Mouse (Mus musculus): ENCODE data around the gene Rock2. TPM values are rescaled to one million over a fixed set of nuclear protein-coding genes. Genes with fewer than 3 reads are reported as not detected.

The Rock2 gene
- polyA plus RNA-seq, 1 experiment from 2014 or later: 23.2 TPM

DNA sequence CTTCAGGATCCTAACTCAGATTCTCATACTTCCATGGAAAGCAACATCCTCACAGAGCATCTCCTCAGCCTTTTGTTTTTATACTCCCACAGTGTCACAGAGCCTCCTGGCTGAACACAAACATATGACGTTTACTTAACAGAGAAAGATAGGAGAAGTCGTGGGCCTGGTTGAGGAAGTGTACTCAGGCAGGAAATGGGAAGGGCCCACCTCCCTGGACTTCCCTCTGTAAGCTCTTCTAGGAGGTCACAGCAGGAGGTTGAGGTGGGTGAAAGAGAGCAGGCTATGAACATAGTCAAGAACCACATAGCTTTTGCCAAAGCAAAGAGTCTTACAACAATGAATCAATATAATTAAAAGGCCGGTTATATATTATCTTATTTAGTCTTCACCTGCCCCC lies 28.8 kb upstream of the Rock2 start:
- no peak for ATAC-seq (ENCODE audit: insufficient read depth)
- H3K9me3 ChIP-seq (ENCODE audit: low read depth, low read length): no peaks in the 10 kb centered on the region
- H3K27me3 ChIP-seq (ENCODE audit: insufficient read depth, low read length): no peaks in the 10 kb centered on the region

GRCm38 (mm10) chr12:16866460-16866859 lies 28.2 kb upstream of the Rock2 start:
- no peak for TF ChIP-seq CTCF (IDR thresholded peaks at IDR 0.05; ENCODE audit: low read depth)
- ATAC-seq (ENCODE audit: insufficient read depth) (no peak), DNase-seq (no peak)
- peaks cover 24% of the 10 kb centered on the region for H3K4me1 ChIP-seq (ENCODE audit: insufficient read depth)
- no peaks in the 10 kb centered on the region for H3K9me3 ChIP-seq (ENCODE audit: low read depth, low read length)
- no peak overlapping the region for H3K27ac ChIP-seq (ENCODE audit: low read depth)
- no peak overlapping the region for H3K4me3 ChIP-seq (ENCODE audit: low read depth, low read length)
- H3K27me3 ChIP-seq (ENCODE audit: insufficient read depth, low read length): no peaks in the 10 kb centered on the region
- H3K36me3 ChIP-seq (ENCODE audit: insufficient read depth): no peaks in the 10 kb centered on the region
- no peak overlapping the region for H3K9ac ChIP-seq
- no peak overlapping the region for H3K4me2 ChIP-seq
- 11% methylated on average over 3 of the region's 3 CpGs for WGBS

More for the DNA sequence above, 28.8 kb upstream of the Rock2 start:
- H3K36me3 ChIP-seq (ENCODE audit: insufficient read depth): no peaks in the 10 kb centered on the region
- no peak overlapping the region for H3K4me2 ChIP-seq
- peaks cover 20% of the 10 kb centered on the region for H3K4me1 ChIP-seq (ENCODE audit: insufficient read depth)
- H3K9ac ChIP-seq: no peak overlapping the region
- peak; percentile 33 for DNase-seq
- WGBS: 27% methylated on average over 3 of the region's 3 CpGs
- TF ChIP-seq CTCF (IDR thresholded peaks at IDR 0.05; ENCODE audit: low read depth): no peak
- no peak overlapping the region for H3K4me3 ChIP-seq (ENCODE audit: low read depth, low read length)
- H3K27ac ChIP-seq (ENCODE audit: low read depth): no peak overlapping the region

GRCm38 (mm10) chr12:16867306-16867705 lies 27.4 kb upstream of the Rock2 start:
- H3K27me3 ChIP-seq (ENCODE audit: insufficient read depth, low read length): no peaks in the 10 kb centered on the region
- DNase-seq (no peak), ATAC-seq (ENCODE audit: insufficient read depth) (no peak)
- no peaks in the 10 kb centered on the region for H3K36me3 ChIP-seq (ENCODE audit: insufficient read depth)
- H3K9ac ChIP-seq: no peak overlapping the region
- H3K27ac ChIP-seq (ENCODE audit: low read depth): no peak overlapping the region
- WGBS: 44% methylated on average over 7 of the region's 7 CpGs
- H3K4me1 ChIP-seq (ENCODE audit: insufficient read depth): peaks cover 24% of the 10 kb centered on the region
- H3K4me3 ChIP-seq (ENCODE audit: low read depth, low read length): no peak overlapping the region
- H3K9me3 ChIP-seq (ENCODE audit: low read depth, low read length): no peaks in the 10 kb centered on the region
- H3K4me2 ChIP-seq: no peak overlapping the region
- no peak for TF ChIP-seq CTCF (IDR thresholded peaks at IDR 0.05; ENCODE audit: low read depth)

- WGBS: 73% methylated on average over 6 of the region's 6 CpGs
- Histone ChIP-seq H3K9ac (no peak overlapping the region), H3K27ac (ENCODE audit: low read depth) (peak overlapping the region; percentile 97; the same call in 1 of the 2 replicates), H3K4me3 (ENCODE audit: low read depth, low read length) (no peak overlapping the region), H3K4me2 (no peak overlapping the region), H3K4me1 (ENCODE audit: insufficient read depth) (peaks cover 30% of the 10 kb centered on the region), H3K27me3 (ENCODE audit: insufficient read depth, low read length) (no peaks in the 10 kb centered on the region), H3K9me3 (ENCODE audit: low read depth, low read length) (no peaks in the 10 kb centered on the region), H3K36me3 (ENCODE audit: insufficient read depth) (no peaks in the 10 kb centered on the region)
- ATAC-seq (ENCODE audit: insufficient read depth) (no peak), DNase-seq (no peak)
- no peak for TF ChIP-seq CTCF (IDR thresholded peaks at IDR 0.05; ENCODE audit: low read depth)
These were observed 26.1 kb upstream of the Rock2 start for GRCm38 (mm10) chr12:16868618-16869017.

DNA sequence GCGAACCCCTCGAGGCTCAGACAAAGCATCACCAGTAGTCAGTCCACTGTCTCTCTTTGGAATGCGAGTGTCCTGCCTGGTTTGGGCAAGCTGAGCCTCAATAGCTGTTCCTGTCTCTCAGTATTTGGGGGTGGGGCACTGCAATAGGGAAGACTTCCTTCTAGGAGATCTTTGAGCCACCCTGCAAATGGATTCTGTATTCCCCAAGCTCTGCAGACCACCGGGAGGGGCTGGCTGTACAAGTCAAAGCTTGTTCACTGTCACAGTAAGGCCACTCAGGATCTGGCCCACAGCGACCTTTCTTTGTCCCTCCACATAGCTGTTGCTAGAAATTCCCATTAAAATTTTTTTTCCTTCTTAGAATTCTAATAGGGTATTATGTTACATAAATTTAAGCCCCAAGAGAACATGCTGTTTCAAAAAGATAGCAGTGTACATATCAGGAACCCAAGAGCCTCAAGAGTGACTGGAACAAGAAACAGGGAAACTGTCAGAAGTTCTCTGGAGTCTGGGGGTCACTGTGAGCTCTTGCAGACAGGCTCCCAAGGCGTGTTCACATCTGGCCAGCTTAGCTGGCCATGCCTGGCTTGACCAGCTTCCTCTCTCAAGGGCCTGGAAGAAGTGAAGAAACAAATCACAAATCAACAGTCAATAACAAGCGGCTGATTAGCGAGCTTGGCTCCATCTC lies 25.5 kb upstream of the Rock2 start:
- WGBS: 51% methylated on average over 8 of the region's 8 CpGs
- ATAC-seq (ENCODE audit: insufficient read depth) (no peak), DNase-seq (peak; percentile 36)
- H3K4me3 ChIP-seq (ENCODE audit: low read depth, low read length): no peak overlapping the region
- peak overlapping the region; percentile 97 for H3K27ac ChIP-seq (ENCODE audit: low read depth)
- H3K9ac ChIP-seq: no peak overlapping the region
- H3K4me2 ChIP-seq: 0 out of 2 replicates have a peak overlapping the region, but pooled peaks have one; percentile 21
- H3K4me1 ChIP-seq (ENCODE audit: insufficient read depth): peaks cover 36% of the 10 kb centered on the region
- TF ChIP-seq CTCF (IDR thresholded peaks at IDR 0.05; ENCODE audit: low read depth): no peak
- H3K27me3 ChIP-seq (ENCODE audit: insufficient read depth, low read length): no peaks in the 10 kb centered on the region
- no peaks in the 10 kb centered on the region for H3K9me3 ChIP-seq (ENCODE audit: low read depth, low read length)
- no peaks in the 10 kb centered on the region for H3K36me3 ChIP-seq (ENCODE audit: insufficient read depth)

GRCm38 (mm10) chr12:16869870-16870404 lies 24.8 kb upstream of the Rock2 start:
- Histone ChIP-seq H3K9me3 (ENCODE audit: low read depth, low read length) (no peaks in the 10 kb centered on the region), H3K27ac (ENCODE audit: low read depth) (peak overlapping the region; percentile 97), H3K27me3 (ENCODE audit: insufficient read depth, low read length) (no peaks in the 10 kb centered on the region), H3K4me2 (peak overlapping the region; percentile 31), H3K4me3 (ENCODE audit: low read depth, low read length) (no peak overlapping the region), H3K4me1 (ENCODE audit: insufficient read depth) (peaks cover 43% of the 10 kb centered on the region), H3K36me3 (ENCODE audit: insufficient read depth) (no peaks in the 10 kb centered on the region), H3K9ac (peak overlapping the region; percentile 35; the same call in 1 of the 2 replicates)
- DNase-seq (no peak), ATAC-seq (ENCODE audit: insufficient read depth) (peak; percentile 62)
- WGBS: 38% methylated on average over 9 of the region's 9 CpGs
- no peak for TF ChIP-seq CTCF (IDR thresholded peaks at IDR 0.05; ENCODE audit: low read depth)

DNA sequence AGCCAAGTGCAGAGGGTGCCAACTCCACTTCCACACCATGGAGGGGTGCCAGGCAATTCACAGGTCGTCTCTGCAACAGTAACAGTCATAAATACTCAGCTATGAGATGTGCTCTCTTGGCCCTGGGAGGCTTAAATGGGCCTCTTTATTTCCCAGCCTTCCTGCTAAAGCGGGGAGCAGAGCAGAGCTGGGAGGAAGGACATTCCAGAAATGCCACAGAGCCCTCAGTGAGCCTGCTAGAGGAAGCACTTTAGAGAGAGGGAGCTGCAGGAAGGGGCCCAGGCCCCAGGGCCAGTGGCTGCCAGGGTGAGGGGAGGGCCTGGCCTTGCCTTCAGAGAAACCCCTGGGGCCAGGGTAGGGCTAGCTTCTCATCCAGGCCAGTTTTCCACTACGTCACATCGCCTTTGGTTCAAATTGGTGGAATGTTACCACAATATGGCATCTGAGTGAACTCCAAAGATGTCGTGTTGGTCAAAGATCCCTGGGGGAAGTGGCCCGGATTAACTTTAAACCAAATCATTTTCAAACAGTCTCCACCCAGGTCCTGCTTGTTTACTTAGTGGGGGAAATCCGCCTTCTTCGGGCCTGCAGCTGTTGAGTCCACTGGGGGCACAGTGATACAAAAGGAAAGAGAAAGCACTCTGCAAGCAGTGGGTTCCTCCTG lies 24.2 kb upstream of the Rock2 start:
- H3K27me3 ChIP-seq (ENCODE audit: insufficient read depth, low read length): no peaks in the 10 kb centered on the region
- H3K4me1 ChIP-seq (ENCODE audit: insufficient read depth): peaks cover 47% of the 10 kb centered on the region
- DNase-seq (peak; percentile 82), ATAC-seq (ENCODE audit: insufficient read depth) (peak; percentile 87)
- no peaks in the 10 kb centered on the region for H3K9me3 ChIP-seq (ENCODE audit: low read depth, low read length)
- 17% methylated on average over 8 of the region's 8 CpGs for WGBS
- TF ChIP-seq CTCF (IDR thresholded peaks at IDR 0.05; ENCODE audit: low read depth): no peak
- peak overlapping the region; percentile 35; the same call in 1 of the 2 replicates for H3K9ac ChIP-seq
- no peak overlapping the region for H3K4me3 ChIP-seq (ENCODE audit: low read depth, low read length)
- H3K27ac ChIP-seq (ENCODE audit: low read depth): peak overlapping the region; percentile 97
- H3K36me3 ChIP-seq (ENCODE audit: insufficient read depth): no peaks in the 10 kb centered on the region
- peak overlapping the region; percentile 31 for H3K4me2 ChIP-seq

Data from lung, embryonic 14.5 days (tissue).